Mouse (Mus musculus) CH12.LX (cell line): ENCODE results near the gene Tmem121.

Source experiments
- CTCF ChIP-seq, 2 experiments: IDR thresholded peaks in 1 of 2; conservative IDR thresholded peaks in 1 of 2; 2 replicates each; pipeline ENCODE4 v1.5.1; 2011 to 2012; ENCODE audit warnings: low read depth in 2 of 2, low read length in 2 of 2, improper control_type of control experiment in 1 of 2, inconsistent platforms in 1 of 2, mild to moderate bottlenecking in 1 of 2, moderate library complexity in 1 of 2
- E2F4 ChIP-seq: IDR thresholded peaks from 2 replicates; pipeline ENCODE4 v1.6.1; 2011; ENCODE audit warnings: low read depth, low read length, improper control_type of control experiment; ENCODE audit not compliant: insufficient replicate concordance
- EP300 ChIP-seq: IDR thresholded peaks from 2 replicates; pipeline ENCODE4 v1.6.1; 2011; ENCODE audit warnings: low read length, improper control_type of control experiment
- NELFE ChIP-seq: IDR thresholded peaks from 2 replicates; pipeline ENCODE4 v1.6.1; 2011; ENCODE audit warnings: low read depth, low read length, improper control_type of control experiment
- POLR2A ChIP-seq: IDR thresholded peaks from 2 replicates; pipeline ENCODE4 v1.6.1; 2011; ENCODE audit warnings: low read depth, mild to moderate bottlenecking, improper control_type of control experiment, low read length
- POLR2AphosphoS2 ChIP-seq: IDR thresholded peaks from 2 replicates; pipeline ENCODE4 v1.6.1; 2011; ENCODE audit warnings: low read depth, low read length, improper control_type of control experiment
- SMC3 ChIP-seq: IDR thresholded peaks from 2 replicates; pipeline ENCODE4 v1.6.1; 2011; ENCODE audit warnings: low read depth, low read length, improper control_type of control experiment
- TCF12 ChIP-seq: IDR thresholded peaks from 2 replicates; pipeline ENCODE4 v1.6.1; 2014; ENCODE audit warnings: low read depth, mild to moderate bottlenecking, inconsistent platforms, low read length, improper control_type of control experiment
- USF2 ChIP-seq: conservative IDR thresholded peaks from 2 replicates; pipeline ENCODE4 v1.6.1; 2011; ENCODE audit warnings: low read depth, low read length, improper control_type of control experiment
- ZC3H11A ChIP-seq: IDR thresholded peaks from 2 replicates; pipeline ENCODE4 v1.6.1; 2012; ENCODE audit warnings: low read depth, mild to moderate bottlenecking, inconsistent platforms, low read length, improper control_type of control experiment
- ZNF384 ChIP-seq: IDR thresholded peaks from 2 replicates; pipeline ENCODE4 v1.6.1; 2012; ENCODE audit warnings: low read depth, low read length, improper control_type of control experiment, inconsistent platforms

DNA sequence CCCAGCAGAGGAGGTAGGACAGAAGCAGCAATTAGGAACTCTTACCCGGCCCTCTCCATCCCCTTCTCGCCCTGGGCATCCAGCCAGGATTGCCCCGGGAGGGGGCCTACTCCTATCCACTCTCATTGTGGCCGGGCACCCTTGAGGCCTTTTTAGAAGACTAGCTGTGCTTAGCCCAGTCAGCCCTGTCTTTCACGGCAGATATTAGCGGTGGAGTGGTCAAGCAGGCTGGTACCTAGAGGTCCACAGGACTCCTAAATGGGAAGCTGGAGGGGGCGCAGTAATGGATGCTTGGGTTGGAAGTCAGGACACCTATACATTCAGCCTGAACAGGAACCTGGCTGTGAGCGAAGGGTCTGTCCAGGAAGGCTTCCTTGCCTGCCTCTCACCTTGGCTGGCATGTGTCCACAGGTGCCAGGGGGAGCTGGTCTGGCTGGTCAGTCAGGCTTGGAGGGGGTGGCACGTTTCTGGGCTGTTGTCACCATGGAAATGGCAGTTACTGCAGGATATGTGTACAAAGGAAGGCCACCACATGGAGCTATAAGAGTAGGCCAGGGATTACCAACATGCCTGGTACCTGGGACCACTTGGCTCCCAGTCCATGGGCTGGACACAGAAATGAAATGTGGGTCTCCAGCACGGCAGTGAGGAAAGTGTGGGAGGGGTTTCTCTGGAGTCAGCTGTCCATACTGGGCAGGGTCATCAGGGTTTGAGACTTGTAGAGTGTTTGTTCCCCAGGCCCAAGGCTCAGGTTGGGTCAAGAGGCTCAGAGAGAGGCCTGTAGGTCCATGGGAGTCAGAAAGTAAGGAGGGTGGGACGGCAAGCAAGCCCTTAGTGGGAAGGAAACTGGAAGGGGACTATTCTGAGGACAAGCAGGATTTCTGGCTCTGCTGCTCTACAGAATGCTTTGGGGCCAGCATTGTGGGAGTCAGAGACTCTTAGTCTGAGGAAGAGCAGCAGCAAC is 46.5 kb upstream of the Tmem121 start:
- TF ChIP-seq ZC3H11A (no peak), ZNF384 (no peak), CTCF (conservative IDR thresholded peaks at IDR 0.05 in 1 of 2, IDR thresholded peaks at IDR 0.05 in 1 of 2; ENCODE audit: low read depth in 2 of 2, low read length in 2 of 2) (no peak), EP300 (no peak), E2F4 (no peak), POLR2AphosphoS2 (no peak), TCF12 (no peak), POLR2A (no peak), USF2 (no peak), NELFE (no peak), SMC3 (no peak)
